Mouse (Mus musculus) forelimb bud, embryonic 11.5 days (tissue): ENCODE results near the gene Efna1.

Experiments used
- DNase-seq: peaks from one replicate; pipeline ENCODE4 v3.0.0-alpha.2; 2012; ENCODE audit warnings: low read depth, low spot score

Gene Efna1

DNA sequence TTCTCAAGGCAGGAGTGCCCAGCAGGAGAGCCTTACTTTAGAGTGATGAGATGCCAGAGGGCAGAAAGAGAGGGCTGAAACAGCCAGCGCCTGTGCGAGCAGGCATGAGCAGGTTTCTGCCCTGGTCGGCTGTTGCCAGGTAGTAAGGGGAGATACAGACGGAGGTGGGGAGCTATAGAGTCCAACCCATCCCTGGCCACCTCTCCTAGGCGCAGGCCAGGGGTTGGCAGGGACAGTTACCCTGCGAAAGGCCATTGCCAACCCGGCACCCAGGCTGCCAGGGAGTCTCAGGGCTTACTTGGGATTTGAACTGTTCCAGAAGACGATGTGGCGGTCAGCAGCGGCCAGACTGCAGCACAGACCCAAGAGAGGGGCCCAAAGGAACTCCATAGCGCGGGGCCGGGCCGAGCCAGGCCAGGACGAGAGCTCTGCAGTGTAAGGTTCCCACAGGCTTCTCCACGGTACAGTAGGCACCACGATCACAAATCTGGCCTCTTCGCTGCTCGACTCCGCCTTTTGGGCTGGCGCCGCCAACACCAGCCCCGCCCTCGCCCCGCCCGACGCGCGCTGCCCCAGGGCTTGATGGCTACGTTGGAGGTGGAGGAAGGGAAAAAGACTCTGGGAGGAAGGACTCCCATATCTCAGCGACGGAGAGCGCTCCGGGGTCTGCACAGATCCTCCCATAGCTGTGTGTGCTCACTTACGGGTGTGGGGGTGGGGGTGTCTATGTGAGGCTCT lies 1.6 kb downstream of the Efna1 start:
- DNase-seq: peak; percentile 76

DNA sequence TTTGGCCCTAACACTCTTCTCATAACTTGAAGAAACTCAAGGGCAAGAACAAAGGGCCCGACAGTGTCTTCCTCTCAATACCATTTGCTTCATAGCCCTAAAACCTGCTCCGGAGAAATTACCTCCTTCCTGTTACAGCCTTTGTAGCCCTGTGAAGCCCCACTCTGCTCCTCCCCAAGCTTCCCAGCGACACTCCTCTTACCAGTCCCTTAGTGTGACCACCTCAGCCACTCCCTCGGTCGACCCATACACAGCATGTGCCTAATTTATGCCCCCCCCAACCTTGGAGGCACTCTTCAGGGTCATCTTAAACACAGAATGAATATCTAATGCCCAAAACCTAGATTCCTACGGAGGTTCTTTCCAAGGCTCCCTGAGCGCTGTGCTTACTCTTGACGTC lies 2.3 kb downstream of the Efna1 start:
- no peak for DNase-seq

DNA sequence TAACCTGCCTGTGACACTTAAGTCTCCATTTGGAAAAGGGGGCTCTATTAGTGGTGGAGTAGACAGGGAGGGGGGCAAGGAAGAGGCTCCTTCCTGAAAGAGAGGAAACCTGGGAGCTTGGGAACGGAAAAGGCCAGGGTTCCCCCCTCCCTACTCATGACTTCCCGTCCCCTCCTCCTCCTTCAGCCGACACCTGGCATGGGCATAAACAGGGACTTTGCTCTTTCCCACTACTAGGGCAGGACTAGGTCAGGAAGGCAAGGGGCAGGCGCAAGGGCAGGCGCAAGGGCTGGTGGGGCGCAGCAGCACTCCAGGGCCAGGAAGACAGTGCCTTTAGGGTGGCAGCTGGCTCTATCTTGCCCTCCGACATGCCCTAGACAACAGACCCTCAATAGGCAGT lies 2.8 kb downstream of the Efna1 start:
- DNase-seq: no peak

DNA sequence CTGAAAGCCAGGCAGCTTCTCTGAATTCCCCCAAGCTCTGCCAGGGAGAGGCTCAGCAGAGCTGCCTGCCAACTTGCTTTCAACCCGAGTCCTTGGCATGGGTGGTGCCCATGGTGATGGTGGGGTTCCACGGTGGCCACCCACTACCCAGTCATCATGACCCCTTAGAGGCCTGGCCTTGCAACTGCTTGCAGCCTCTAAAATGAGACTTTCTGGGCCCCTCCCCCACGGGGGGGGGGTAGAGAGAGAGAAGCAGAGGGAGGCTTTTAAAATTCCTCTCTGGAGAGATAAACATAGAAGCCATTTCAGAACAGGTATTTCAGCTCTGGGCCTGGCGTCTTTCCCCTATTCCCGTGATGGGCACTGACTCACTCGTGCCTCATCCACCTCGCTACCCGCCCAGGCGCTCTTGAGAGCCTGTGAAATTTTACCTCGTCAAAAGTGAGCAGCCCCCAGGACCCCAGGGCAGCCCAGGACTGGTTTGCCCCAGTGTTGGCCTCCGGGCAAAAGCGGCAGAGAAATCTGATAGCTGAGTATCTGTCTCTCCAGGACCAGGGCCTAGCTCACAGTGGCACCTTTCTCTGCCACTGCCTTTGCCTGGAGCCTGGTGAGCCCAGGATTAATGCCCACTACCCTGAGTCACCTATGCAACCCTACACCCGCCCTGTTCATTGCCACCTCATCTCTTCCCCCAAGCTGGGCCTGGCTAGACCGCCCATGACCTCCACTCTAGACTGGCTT lies 3.5 kb downstream of the Efna1 start:
- no peak for DNase-seq

DNA sequence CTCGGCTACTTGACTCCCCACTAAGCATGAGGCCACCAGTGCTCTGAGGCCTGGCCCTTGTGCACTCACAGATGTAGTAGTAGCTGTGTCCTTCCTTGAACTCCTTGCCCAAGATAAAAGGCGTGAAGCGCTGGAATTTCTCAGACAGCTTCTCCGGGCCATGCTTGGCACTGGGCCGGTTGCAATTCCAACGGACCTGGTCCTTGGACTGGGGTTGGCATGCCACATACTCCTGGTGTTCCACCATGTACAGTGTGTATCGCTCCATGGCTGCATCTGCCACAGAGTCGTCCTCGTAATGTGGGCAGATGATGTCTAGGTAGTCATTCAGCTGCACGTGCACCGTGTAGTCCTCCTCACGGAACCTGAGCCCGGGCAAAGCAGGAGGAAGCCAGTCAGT lies 4.9 kb downstream of the Efna1 start:
- no peak for DNase-seq

GRCm38 (mm10) chr3:89271760-89272159 lies 9.2 kb downstream of the Efna1 start:
- no peak for DNase-seq

GRCm38 (mm10) chr3:89270891-89271290 lies 10.1 kb downstream of the Efna1 start:
- no peak for DNase-seq

- no peak for DNase-seq
Measured at GRCm38 (mm10) chr3:89270051-89270755, 10.7 kb downstream of the Efna1 start, which contains the start of gene Slc50a1. TSS of gene Slc50a1 (minus strand) at chr3:89270570.

- DNase-seq: no peak
Measured at GRCm38 (mm10) chr3:89268916-89269315, 12.0 kb downstream of the Efna1 start.

GRCm38 (mm10) chr3:89266439-89266893 lies 14.5 kb downstream of the Efna1 start:
- peak; percentile 84 for DNase-seq

GRCm38 (mm10) chr3:89262417-89262816 lies 18.5 kb downstream of the Efna1 start:
- DNase-seq: no peak

- DNase-seq: no peak
Measured at GRCm38 (mm10) chr3:89260211-89260610, 20.7 kb downstream of the Efna1 start.

GRCm38 (mm10) chr3:89259076-89259475 lies 21.9 kb downstream of the Efna1 start, which contains the start of gene Dpm3:
TSS of gene Dpm3 (plus strand) at chr3:89259358.
- DNase-seq: no peak

DNA sequence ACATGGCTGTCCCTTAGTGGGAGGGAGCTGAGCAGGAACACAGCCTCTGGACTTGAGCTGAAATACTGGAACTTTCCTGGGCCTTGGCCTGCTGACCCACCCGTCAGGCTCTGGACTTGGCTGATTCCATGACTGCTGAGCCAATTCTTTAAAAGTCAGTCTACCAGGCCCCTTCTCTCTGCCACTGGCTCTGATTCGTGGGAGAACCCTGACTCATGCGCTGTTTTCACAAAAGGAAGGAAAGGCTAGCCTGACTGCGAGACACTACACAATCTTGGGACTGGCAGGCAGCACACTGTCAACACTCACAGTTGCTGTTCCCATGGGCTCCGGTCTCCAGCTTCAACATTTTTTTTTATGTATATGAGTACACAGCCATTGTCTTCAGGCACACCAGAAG lies 24.8 kb downstream of the Efna1 start:
- DNase-seq: no peak

DNA sequence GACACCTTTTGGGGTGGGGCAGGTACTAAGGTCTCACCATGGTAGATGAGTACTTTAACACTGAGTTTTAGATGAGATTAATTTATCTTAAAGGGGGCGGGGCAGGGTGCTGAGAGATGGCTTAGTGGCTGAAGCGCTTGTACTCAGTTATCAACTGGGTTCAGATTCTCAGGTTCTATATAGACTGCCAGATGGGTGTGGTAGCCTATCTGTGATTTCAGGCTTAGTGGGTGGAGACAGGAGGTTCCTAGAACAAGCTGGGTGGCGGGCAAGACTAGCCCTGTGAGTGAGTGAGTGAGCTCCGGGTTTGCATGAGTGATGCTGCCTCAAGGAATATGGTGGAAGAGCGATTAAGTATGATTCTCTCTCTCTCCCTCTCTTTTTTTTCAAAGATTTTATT lies 25.9 kb downstream of the Efna1 start:
- DNase-seq: no peak

DNA sequence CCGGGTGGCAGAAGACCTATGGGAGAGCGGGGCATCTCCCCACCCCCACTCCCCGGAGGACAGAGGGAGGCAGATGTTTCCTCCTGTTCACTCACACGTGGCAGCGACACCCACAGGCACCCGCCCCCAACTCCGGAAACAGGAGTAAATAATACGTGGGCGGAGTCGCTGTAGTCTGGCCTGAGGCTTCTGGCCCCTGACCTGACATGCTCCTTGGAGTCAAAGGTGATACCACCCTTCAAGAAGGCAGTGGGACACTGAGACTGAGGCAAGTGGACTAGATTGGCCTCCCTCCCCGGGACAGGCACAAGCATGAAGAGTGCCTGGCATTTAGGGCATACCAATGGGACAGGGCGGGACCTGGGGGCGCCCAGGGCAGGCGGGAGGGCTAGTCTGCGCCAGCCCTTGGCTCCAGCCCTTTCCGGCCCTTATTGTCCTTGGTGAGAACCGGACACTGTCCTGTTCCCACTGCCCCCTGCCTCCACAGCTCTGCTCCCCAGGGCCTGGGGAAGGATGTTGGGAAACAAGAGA lies 29.5 kb downstream of the Efna1 start:
- DNase-seq: no peak

DNA sequence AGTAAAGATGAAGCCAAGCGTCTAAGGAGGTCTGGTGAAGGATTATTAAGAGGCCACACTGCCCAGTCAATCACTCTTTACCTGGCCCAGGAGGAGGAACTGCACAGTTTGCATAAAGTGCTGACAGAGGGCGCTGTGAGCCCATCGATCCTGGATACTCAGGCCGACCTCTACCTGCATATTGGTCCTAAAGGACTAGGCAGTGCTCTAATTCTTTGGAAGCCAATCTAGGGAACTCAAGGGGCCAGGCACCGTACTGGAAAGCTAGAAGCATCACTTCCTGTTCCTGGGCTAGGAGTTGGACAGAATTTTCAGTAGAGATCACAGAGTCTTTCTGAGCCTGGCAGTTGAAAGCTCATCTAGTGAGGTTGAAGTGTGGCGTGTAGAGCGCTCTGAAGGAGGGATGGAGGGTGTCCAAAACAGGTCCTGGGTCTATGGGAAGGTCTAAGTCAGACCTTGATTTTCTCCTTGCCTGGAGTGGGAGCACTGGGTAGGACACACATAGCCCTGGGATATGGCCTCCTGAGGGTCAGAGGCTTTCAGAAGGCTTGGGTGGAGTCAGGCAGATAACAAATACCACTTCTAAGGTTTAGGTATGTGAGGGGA lies 30.4 kb downstream of the Efna1 start:
- peak; percentile 65 for DNase-seq

DNA sequence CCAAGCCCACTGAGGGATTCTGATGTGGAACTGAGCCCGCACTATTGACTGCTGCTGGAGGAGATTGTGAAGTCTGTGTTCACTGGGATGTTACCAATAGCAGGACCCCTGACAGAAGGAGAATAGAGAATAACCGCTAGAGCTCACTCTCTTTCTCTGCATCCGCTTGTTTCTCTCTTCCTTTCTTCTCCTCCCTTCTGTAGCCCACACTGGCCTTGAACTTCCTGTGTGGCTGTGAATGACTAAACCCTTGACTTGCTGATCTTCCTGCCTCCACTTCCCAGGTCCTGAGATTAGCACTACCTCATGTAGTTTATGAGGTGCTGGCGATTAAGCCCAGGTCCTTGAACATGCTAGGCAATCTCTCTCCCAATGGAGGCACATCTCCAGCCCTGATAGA lies 33.5 kb downstream of the Efna1 start:
- DNase-seq: no peak

DNA sequence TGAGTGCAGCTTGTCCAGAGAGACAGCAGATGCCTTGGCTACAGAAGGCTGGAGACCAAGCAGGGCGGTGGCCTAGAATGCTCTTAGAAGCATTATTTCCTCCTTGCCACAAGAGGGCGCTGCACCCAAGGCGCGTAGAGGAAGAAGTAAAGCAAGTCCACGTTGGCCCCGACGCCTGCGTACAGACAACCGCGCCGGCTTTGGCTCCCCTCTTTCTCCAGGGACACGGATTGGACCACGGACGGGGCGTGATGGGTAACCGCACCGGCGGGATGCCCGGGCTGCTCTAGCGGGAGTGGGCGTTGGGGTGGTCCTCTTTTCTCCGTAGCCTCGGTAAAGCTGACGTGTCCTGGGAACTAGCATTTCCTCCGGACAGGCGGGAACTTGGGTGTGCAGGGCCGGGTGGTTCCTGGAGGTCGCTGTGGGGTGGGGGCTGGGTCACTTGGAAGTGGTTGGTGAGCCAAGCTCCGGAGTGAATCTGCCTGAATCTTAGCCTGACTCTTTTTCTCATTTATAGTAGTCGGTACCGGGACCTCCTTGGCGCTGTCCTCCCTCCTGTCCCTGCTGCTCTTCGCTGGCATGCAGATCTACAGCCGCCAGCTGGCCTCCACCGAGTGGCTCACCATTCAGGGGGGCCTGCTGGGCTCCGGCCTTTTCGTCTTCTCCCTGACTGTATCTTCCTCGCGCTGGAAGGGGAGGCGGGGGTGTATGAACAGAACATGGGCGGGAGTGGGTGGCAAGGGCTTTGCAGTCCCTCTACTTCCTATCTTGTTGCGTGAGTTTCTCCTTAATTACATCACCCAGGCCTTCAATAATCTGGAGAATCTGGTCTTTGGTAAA lies 34.5 kb downstream of the Efna1 start, which contains the start of gene Trim46:
Trim46 (minus strand) TSS at position 49 of the 840 bp plus-strand sequence.
- DNase-seq: peak; percentile 90

- DNase-seq: peak; percentile 39
Measured at GRCm38 (mm10) chr3:89245688-89246171, 35.2 kb downstream of the Efna1 start, which contains the start of gene Krtcap2. TSS of gene Krtcap2 (plus strand) at chr3:89245966.
